Mouse (Mus musculus) G1E (cell line): ENCODE measurements at regions not wholly inside any gene's neighbourhood (a gene's known extent, or its start where the extent isn't known, plus 50 kb on each side); places are given as distances from the start of the nearest gene placed in this dataset.

Experiments used
- CTCF ChIP-seq: IDR thresholded peaks from 2 replicates; pipeline ENCODE4 v1.5.1; 2012; ENCODE audit warnings: low read depth, low read length, inconsistent platforms, mixed read lengths
- GATA1 ChIP-seq: IDR thresholded peaks from 2 replicates; pipeline ENCODE4 v1.6.1; 2012; ENCODE audit warnings: borderline replicate concordance, low read length, inconsistent platforms, mixed read lengths

- TF ChIP-seq CTCF (no peak), GATA1 (no peak)
Observed at GRCm38 (mm10) chr11:20916473-20916911, 85.6 kb upstream of the Lgalsl start.
